Mouse (Mus musculus) ovary, postnatal 10 days (tissue): ENCODE measurements around the gene Wnt10b.
"Not testable (repeated sequence)": the region's sequence is repeated elsewhere in the genome, so short reads cannot be mapped to it uniquely, and the experiment has no call there.

Experiments used
- DNase-seq: peaks from one replicate; pipeline ENCODE4 v3.0.0; 2022; ENCODE audit warnings: low spot score

The Wnt10b gene

DNA sequence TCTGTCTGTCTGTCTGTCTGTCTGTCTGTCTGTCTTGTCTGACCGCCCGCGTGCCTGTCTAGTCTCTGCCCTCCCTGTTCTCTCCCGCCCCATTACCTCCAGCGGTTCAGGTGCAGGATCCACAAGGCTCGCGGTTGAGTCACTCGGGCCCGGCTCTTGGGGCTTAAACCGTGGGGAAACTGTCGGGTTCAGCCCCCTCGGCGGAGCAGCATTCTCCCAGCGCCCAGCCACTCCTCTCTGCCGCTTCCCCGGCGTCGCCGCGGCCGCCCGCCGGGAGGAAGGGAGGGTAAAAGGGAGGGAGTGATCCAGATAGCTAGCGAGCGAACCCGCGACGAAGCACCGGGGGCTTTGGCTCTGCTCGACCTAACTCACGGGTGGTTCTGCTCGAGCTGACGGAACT is at the start of gene Wnt10b:
Gene Wnt10b, minus strand, starts transcription at position 389 of the 400 bp plus-strand sequence.
- DNase-seq = no peak

DNA sequence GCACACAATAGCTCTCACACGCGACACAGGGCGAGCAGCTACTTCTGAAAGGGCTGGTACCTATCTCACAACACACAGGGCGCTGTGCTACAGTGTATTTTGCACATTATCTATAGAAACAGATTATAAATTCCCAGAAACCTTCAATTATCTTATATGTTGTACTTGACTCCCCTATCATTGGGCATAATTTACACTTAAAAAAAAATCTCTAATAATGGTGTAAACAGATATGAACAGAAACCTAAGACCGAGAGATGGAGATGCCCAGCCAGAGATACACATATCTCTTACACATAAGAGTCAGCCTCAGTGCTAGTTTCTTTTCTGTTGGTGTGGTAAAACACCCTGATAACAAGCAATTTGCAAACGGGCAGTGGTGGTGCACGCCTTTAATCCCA is 49.7 kb upstream of the Wnt10b start:
- no peak for DNase-seq

DNA sequence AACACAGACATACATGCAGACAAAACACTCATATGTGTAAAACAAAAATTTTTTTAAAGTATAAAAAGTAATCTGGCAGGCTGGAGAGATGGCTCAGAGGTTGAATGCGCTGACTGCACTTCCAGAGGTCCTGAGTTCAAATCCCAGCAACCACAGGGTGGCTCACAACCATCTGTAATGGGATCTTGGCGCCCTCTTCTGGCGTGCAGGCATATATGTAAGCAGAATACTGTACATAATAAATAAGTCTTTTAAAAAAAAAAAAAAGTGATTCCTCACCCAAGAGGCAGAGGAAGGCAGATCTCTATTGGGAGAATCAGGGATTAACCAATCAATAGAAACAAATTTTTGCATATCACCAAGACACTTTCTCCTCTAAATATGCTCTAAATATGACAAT is 45.5 kb upstream of the Wnt10b start:
- DNase-seq = no peak

DNA sequence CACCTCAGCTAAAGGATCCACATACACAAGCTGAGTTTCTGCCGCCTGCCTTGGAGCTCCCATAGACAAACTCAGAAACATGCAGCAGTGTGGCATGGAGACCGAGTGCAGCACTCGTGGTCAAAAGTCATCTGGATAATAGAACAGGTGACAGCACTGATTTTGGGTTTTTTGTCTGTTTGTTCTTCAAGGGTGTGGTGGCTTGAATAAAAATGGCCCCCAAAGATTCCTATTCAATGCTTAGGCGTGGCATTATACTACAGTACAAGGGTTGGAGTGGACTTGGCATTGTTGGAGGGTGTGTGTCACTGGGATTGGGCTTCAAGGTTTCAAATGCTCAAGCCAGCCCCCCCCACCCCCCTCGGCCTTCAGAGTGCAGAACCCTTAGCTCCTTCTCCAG is 44.2 kb upstream of the Wnt10b start:
- DNase-seq = no peak

DNA sequence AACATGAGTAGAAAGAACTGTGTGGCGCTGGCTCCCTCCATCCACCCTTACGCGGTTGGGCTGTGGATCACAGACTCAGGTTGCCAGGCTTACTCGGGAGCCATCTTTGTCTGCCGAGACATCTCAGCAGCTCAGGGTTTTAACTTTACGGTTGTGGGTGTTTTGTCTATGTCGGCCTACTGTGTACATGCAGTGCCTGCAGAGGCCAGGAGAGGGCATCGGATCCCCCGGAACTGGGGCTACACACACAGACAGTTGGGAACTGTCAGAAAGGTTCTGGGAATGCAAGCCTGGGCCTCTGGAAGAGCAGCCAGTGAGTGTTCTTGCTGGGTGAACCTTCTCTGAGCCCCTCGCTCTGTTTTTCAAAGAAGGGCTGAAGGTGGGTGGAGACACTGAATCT is 43.5 kb upstream of the Wnt10b start:
- no peak for DNase-seq

- no peak for DNase-seq
Observed at GRCm38 (mm10) chr15:98820937-98821336, 43.0 kb upstream of the Wnt10b start.

DNA sequence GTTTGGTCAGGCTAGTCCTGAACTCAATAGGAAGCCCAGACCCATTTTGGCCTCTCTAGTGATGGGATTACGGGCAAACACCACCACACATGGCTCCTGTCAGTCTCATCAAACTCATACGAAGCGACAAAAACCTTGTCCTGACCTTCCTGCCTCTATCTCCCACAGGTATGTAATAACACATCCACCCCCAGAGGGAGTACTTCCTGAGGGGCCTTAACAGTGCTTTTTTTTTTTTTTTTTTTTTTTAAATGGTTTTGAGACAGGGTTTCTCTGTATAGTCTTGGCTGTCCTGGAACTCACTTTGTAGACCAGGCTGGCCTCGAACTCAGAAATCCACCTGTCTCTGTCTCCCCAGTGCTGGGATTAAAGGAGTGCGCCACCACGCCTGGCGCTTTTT is 40.2 kb upstream of the Wnt10b start:
- DNase-seq = no peak

- DNase-seq = no peak
Observed at GRCm38 (mm10) chr15:98812741-98813424, 34.9 kb upstream of the Wnt10b start.

DNA sequence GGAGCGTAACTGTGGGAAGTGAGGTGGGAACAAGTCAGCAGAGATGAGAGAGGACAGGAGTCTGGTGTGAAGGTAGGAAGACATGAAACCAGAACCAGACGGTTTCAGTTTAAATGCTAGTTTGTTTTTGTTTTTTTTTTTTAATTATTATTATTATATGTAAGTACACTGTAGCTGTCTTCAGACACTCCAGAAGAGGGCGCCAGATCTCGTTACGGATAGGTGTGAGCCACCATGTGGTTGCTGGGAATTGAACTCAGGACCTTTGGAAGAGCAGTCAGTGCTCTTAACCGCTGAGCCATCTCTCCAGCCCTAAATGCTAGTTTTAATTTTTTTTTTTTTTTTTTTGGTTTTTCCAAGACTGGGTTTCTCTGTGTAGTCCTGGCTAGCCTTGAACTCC is 32.3 kb upstream of the Wnt10b start:
- DNase-seq = not testable (repeated sequence)

- DNase-seq = no peak
Observed at GRCm38 (mm10) chr15:98809390-98809789, 31.4 kb upstream of the Wnt10b start, which contains the start of gene Ddn. Ddn (minus strand) TSS chr15:98809490.

GRCm38 (mm10) chr15:98808651-98809134 is 30.7 kb upstream of the Wnt10b start:
- DNase-seq = no peak

GRCm38 (mm10) chr15:98807895-98808650 is 30.1 kb upstream of the Wnt10b start:
- no peak for DNase-seq

GRCm38 (mm10) chr15:98806809-98807770 is 29.1 kb upstream of the Wnt10b start:
- no peak for DNase-seq

- no peak for DNase-seq
Observed at GRCm38 (mm10) chr15:98806071-98806808, 28.3 kb upstream of the Wnt10b start.

GRCm38 (mm10) chr15:98805324-98806040 is 27.5 kb upstream of the Wnt10b start:
- peak; percentile 54 for DNase-seq

DNA sequence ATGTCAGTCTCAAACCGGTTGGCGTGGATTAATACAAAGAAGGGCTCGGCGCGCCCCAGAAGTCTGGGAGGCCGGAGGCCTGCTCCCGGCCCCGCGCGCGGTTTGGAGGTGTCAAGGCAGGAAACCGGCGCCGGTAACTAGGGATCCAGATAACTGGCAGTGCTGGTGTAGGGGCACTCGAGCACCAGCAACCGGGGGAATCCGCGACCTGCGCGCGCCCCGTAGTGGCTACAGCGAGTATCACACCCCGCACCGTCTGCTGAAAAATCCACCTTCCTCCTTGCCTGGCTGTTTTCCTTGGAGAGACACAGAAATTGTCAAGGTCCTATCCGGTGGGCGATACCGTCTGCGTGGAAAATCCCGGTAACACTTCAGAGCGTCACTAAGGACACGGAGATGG is 26.1 kb upstream of the Wnt10b start:
- DNase-seq = peak; percentile 65

DNA sequence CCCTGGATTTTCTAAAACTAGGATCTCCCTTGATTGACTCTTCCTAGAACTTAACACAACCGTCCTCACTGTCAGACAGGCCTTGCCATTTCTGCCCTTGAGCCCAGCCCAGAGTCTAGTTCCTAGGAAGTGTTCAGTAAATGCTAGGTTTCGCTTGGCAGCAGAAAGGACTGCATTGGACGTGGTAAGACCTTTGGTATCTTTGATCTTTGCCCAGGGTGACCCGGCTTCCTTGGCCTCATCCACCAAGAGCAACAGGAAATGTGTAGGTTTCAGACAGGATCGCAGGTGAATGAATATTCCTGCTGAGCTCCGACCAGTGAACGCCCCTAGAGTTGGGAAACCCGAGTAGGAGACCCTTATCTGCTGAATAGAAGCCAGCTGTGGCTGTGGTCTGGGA is 25.0 kb upstream of the Wnt10b start:
- no peak for DNase-seq

- peak; percentile 72 for DNase-seq
Observed at GRCm38 (mm10) chr15:98799396-98799795, 21.4 kb upstream of the Wnt10b start.

- no peak for DNase-seq
Observed at GRCm38 (mm10) chr15:98798903-98799302, 21.0 kb upstream of the Wnt10b start.

- no peak for DNase-seq
Observed at GRCm38 (mm10) chr15:98797835-98798492, 20.0 kb upstream of the Wnt10b start.
